Mouse (Mus musculus) liver, embryonic 14.5 days (tissue): ENCODE data around the gene Chuk.

ENCODE experiments used
- CTCF ChIP-seq: IDR thresholded peaks from 2 replicates; pipeline ENCODE4 v1.5.1; 2016; ENCODE audit warnings: antibody characterized with exemption, low read depth, control low read depth
- EP300 ChIP-seq: IDR thresholded peaks from 2 replicates; pipeline ENCODE4 v1.6.1; 2016; ENCODE audit warnings: antibody characterized with exemption, low read depth

GRCm38 (mm10) chr19:44104393-44104792 lies 2.9 kb downstream of the Chuk start:
- TF ChIP-seq CTCF (no peak), EP300 (no peak)
